Mouse (Mus musculus): ENCODE results near the gene Cd101.

Cd101 gene

GRCm38 (mm10) chr3:101029339-101029738, at the start of gene Cd101:
Gene Cd101 (minus strand): TSS chr3:101029556.
- no peak for DNase-seq (ENCODE audit: low spot score in 2 of 2)

DNA sequence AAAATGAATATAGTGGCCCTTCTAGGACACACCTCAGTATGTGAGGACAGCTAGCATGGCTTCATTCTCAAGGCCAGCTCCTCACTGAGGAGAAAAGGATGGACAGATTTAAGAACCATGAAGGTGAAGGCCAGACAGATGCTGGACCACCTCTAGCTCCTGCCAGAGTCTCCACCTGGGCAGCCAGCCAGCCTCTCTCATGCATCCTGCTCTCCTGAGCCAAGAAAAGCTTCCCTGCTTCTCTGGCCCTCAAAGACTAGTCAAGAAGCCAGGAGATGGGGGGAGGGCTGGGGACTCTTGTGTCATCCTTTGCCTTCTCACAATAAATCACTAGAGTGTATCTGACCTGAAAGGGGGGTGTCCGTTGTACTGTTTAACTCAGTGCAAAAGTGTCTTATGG, 49.0 kb upstream of the Cd101 start:
- DNase-seq (ENCODE audit: low spot score in 2 of 2), result peak; percentile 61 to 68

GRCm38 (mm10) chr3:101077710-101078100, 48.3 kb upstream of the Cd101 start:
- DNase-seq (ENCODE audit: low spot score in 2 of 2), result no peak

- DNase-seq (ENCODE audit: low spot score in 2 of 2), result no peak
These were observed 47.8 kb upstream of the Cd101 start for GRCm38 (mm10) chr3:101076966-101077709.

DNA sequence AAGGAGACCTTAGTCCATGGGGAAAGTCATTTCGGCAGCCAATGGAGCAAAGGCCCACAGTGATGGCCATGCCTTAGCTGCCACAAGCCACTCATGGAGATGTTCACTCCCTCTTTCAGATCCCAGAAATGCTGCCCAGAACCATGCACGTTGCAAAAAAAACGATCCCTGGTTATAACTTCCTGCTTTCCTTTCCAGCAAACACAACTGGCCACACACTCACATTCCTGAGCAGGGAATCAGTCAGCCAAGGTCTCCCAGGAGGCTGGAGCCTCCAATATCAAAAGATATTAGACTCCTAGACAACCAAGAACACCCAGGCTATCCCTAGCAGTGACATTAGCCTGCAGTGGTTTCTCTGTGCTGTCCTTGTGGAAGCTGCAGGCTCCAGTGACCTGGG, 46.5 kb upstream of the Cd101 start:
- DNase-seq (ENCODE audit: low spot score in 2 of 2), result peak in 1 of 2 experiments; percentile 35

GRCm38 (mm10) chr3:101073384-101073783, 44.0 kb upstream of the Cd101 start:
- no peak for DNase-seq (ENCODE audit: low spot score in 2 of 2)

- DNase-seq (ENCODE audit: low spot score in 2 of 2), result no peak
These were observed 43.3 kb upstream of the Cd101 start for GRCm38 (mm10) chr3:101072506-101073215.

- no peak for DNase-seq (ENCODE audit: low spot score in 2 of 2)
These were observed 42.2 kb upstream of the Cd101 start for GRCm38 (mm10) chr3:101071576-101071975.

DNA sequence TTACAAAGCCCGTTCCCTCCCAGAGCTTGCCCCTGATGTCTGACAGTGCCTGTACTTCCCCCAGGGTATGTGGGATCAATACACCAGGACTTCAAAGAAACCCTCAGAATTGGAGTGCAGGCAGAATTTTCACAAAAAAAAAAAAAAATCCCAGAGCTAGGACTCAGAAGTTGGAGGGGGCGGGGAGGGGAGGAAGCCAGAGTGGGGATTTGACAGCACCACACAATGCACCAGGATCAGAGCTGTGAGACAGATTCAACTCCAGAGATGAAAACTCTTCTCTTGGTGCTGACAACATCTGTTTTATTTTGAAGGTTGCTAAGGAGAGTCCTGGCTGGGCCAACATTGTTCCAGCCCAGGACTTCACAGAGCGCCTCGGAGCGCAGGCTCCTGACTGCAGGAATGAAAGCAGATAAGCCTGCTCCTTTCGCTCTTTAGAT, 41.5 kb upstream of the Cd101 start:
- DNase-seq (ENCODE audit: low spot score in 2 of 2), result peak; percentile 70 to 75

GRCm38 (mm10) chr3:101070230-101070795, 41.0 kb upstream of the Cd101 start:
- peak; percentile 80 to 82 for DNase-seq (ENCODE audit: low spot score in 2 of 2)

DNA sequence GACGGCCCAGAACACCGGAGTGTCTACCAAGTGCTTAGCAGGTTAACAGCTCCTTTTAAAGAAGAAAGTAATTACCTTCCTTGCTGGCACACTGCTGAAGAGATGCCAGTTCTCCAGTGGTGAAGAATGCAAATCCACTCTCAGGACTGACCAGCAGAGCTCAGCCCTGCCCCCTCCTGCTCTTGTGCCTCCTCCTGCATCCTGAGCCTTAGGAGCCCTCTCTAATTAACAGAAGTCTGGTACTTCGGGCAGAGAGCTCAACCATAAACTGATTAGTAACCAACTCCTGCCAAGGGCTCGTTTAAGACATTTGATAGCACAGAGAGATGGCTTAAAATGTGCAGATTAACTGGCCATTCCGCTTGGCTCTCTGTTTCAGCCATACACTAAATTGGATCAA, 39.3 kb upstream of the Cd101 start:
- DNase-seq (ENCODE audit: low spot score in 2 of 2), result no peak

- no peak for DNase-seq (ENCODE audit: low spot score in 2 of 2)
These were observed 36.8 kb upstream of the Cd101 start for GRCm38 (mm10) chr3:101066175-101066574.

DNA sequence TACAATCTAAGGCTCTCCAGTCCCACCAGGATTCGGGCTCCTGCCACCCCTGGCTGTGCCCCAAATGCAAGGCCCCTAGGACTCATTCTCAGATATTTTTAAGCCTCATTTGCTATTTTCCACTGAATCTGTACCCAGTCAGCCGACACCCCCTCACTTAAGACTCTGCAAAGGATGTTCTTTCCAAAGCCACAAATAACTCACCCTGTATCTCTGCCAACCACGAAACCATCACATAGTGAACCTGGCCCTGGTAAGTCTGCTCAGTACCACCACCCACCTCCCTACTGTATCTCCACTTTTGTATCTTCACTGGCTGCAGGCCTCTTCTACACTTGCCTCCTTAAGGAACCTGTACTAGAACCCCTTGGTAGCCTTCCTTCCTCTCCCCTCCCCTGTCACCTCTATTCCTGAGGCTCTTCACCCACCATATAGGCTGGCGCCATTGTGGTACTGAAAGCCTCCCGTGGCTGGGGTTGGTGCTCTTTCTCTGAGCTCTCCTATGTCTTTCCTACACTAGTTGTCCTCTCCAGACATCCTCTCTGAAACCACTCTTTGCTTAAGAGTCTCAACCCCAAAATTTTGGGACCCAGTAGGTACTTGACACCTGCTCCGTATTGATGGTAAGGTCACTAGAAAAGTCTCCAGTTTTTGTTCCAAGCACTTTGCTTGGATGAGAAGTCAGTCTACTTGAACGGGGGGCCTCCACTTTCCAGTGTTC, 32.7 kb upstream of the Cd101 start:
- no peak for DNase-seq (ENCODE audit: low spot score in 2 of 2)

DNA sequence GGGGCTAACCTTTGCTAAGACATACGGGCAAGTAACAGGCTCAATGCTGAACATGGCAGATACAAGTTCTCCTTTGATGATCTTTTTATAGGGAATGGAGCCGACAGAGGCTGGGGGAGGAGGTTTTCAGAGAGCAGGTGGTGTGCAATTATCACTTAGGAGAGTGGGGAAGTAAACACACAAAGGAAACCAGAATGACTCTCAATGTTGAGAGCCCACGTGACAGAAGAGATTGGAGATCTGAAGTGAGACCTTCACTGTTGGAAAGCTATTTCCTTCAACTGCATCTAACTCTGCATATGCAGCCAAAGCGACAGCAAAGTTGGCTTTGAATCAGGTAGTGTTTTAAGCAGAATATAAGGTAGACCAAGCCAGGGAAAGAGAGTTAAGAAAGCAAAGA, 29.9 kb upstream of the Cd101 start:
- no peak for DNase-seq (ENCODE audit: low spot score in 2 of 2)

DNA sequence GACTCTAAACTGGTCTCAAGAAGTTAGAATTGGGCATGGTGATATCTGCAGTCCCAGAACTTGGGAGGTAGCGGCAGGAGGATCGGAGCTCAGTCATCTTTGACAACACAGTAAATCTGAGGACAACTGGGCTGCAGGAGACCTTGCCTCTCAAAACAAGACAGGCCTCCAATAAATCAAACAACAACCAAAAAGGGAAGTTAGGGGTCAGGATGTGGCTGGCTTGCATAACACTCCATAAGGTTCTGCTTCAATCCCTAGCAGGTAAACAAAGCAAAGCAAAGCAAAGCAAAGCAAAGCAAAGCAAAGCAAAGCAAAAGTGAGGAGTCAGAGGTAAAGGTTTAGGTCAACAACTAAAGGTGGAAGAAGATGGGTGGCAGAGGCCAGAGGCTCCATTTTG, 28.8 kb upstream of the Cd101 start:
- DNase-seq (ENCODE audit: low spot score in 2 of 2), result no peak

DNA sequence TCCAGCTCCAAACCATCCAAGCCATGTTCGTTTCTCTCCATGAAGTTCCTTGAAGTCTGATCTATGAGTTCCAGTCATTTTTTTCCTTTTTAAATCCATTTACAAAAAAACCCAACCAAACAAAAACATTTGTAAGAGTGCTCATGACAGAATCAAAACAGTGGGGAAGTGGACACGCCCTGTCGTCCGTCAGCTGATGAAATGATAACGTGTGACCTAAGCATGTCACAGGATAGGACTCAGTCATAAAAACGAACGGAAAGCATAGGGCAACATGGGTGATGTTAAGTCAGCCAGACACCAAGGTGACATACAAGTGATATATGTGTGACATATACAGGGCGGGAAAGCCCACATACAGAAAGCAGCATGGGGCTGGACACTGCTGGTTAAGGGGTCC, 25.9 kb upstream of the Cd101 start:
- DNase-seq (ENCODE audit: low spot score in 2 of 2), result no peak

DNA sequence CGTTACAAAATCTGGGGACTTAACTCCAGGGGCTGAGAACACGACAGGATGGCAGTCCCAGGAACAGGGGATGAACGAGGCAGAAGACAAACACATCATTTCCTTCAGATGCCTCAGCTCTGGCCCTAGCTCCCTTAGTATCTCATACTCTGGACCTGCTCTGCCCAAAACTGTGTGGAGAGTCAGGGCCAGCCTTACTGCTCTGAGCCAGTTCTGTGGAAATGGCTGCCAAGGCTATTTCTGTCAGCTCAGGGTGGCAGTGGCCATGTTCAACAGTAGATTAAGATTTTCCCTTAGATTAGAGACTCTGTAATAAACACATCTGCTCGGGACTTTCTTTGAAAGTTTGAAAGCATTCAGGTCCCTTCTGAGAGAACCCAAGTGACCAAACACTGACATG, 22.2 kb upstream of the Cd101 start:
- DNase-seq (ENCODE audit: low spot score in 2 of 2), result no peak

DNA sequence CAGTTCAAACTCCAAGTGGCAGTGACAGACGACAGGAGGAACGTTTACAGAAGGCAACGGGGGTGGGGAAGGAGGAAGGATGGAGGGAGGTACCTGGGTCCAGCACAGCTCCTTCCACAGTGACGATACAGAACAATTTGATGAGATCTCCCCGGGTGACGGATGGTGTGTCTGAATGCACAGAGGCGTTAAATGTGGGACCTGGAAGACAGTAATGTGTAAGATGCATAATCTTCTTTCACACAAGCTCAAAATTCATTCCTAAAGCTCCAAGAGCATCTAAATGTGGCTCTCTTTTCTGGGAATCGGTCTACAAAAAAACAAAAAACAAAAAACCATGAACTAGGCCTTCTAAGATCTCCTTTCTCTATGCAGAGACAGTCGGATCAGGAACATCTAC, 20.6 kb upstream of the Cd101 start:
- DNase-seq (ENCODE audit: low spot score in 2 of 2), result no peak

DNA sequence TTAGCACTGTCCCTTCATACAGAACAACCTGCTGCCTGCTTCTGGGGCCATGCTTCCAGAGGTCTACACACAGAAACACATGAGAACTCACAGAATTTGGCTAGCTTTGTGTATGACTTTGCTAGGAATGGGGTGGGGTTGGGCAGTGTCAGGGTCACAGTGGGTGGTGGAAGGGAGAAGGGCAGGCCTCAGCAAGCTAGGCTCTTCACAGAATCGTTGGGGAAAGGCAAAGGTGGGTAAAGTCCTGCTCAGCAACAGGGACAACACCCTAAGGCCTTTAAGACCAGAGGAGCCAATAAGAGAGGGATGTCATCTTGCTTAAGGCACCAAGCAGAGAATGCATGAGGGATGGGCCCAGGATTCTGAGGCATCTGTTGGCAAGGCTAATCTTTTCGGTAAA, 19.4 kb upstream of the Cd101 start:
- no peak for DNase-seq (ENCODE audit: low spot score in 2 of 2)

GRCm38 (mm10) chr3:101047586-101048275, 18.4 kb upstream of the Cd101 start:
- peak; percentile 64 to 83 for DNase-seq (ENCODE audit: low spot score in 2 of 2)

- peak; percentile 79 to 87 for DNase-seq (ENCODE audit: low spot score in 2 of 2)
These were observed 16.1 kb upstream of the Cd101 start for GRCm38 (mm10) chr3:101045431-101045830.

GRCm38 (mm10) chr3:101044686-101045085, 15.3 kb upstream of the Cd101 start:
- no peak for DNase-seq (ENCODE audit: low spot score in 2 of 2)

Data from heart, adult 9 months (tissue).